Mouse (Mus musculus) ES-Bruce4 (cell line): ENCODE measurements around the gene Lcn2. TPM values are rescaled to one million over a fixed set of nuclear protein-coding genes. Genes with fewer than 3 reads are reported as not detected.

Experiments
- H3K27ac ChIP-seq: 2 replicates; pipeline ENCODE4 v1.5.1; 2012; ENCODE audit warnings: low read length, inconsistent platforms; ENCODE audit not compliant: insufficient read depth
- H3K27me3 ChIP-seq: 2 replicates; pipeline ENCODE4 v1.6.1; 2012; ENCODE audit warnings: mild to moderate bottlenecking, low read length, inconsistent platforms; ENCODE audit not compliant: control insufficient read depth, poor library complexity, insufficient read depth, severe bottlenecking
- H3K36me3 ChIP-seq: 2 replicates; pipeline ENCODE4 v1.6.1; 2012; ENCODE audit warnings: inconsistent platforms, mild to moderate bottlenecking, low read length, moderate library complexity; ENCODE audit not compliant: control insufficient read depth, poor library complexity, insufficient read depth, severe bottlenecking
- H3K4me1 ChIP-seq: one replicate; pipeline ENCODE4 v1.8.1; 2011; ENCODE audit warnings: low read length; ENCODE audit not compliant: control insufficient read depth, insufficient read depth
- H3K4me3 ChIP-seq: 2 replicates; pipeline ENCODE4 v1.5.1; 2011; ENCODE audit warnings: low read depth, mild to moderate bottlenecking, low read length
- H3K9ac ChIP-seq: 2 replicates; pipeline ENCODE4 v1.6.1; 2012; ENCODE audit warnings: low read depth, mild to moderate bottlenecking, inconsistent platforms; ENCODE audit not compliant: poor library complexity, severe bottlenecking
- H3K9me3 ChIP-seq: replicated peaks from 2 replicates; pipeline ENCODE4 v1.6.1; 2012; ENCODE audit warnings: mild to moderate bottlenecking, low read length, inconsistent platforms; ENCODE audit not compliant: control insufficient read depth, poor library complexity, insufficient read depth, severe bottlenecking
- CTCF ChIP-seq: IDR thresholded peaks from one replicate; pipeline ENCODE4 v1.8.1; 2011; ENCODE audit warnings: low read depth, low read length
- EP300 ChIP-seq: IDR thresholded peaks from 2 replicates; pipeline ENCODE4 v1.6.1; 2011; ENCODE audit warnings: low read depth, low read length; ENCODE audit not compliant: insufficient read depth
- POLR2A ChIP-seq: IDR thresholded peaks from one replicate; pipeline ENCODE4 v1.8.1; 2011; ENCODE audit warnings: low read length; ENCODE audit not compliant: insufficient read depth
- polyA plus RNA-seq: library from polyadenylated mRNA; stranded (reverse); fragments of >200 nt; gene quantifications from 2 replicates; pipeline ENCODE4 v1.2.4, GENCODE M21; 2011; ENCODE audit warnings: low read depth; ENCODE audit not compliant: missing spikeins, insufficient read depth, insufficient read length

The Lcn2 gene
- polyA plus RNA-seq, 1 experiment = not detected

GRCm38 (mm10) chr2:32351471-32351961 is 36.5 kb downstream of the Lcn2 start:
- no peak overlapping the region for H3K9ac ChIP-seq
- no peaks in the 10 kb centered on the region for H3K27me3 ChIP-seq
- peaks cover 16% of the 10 kb centered on the region for H3K4me1 ChIP-seq
- H3K27ac ChIP-seq = no peak overlapping the region
- no peaks in the 10 kb centered on the region for H3K36me3 ChIP-seq
- TF ChIP-seq EP300 (no peak), CTCF (no peak), POLR2A (no peak)
- H3K9me3 ChIP-seq = no peaks in the 10 kb centered on the region
- no peak overlapping the region for H3K4me3 ChIP-seq

- Histone ChIP-seq H3K9ac (no peak overlapping the region), H3K4me3 (no peak overlapping the region), H3K27me3 (no peaks in the 10 kb centered on the region), H3K9me3 (no peaks in the 10 kb centered on the region), H3K4me1 (peaks cover 16% of the 10 kb centered on the region), H3K36me3 (no peaks in the 10 kb centered on the region), H3K27ac (no peak overlapping the region)
- TF ChIP-seq CTCF = no peak
- TF ChIP-seq POLR2A = no peak
These were observed 37.5 kb downstream of the Lcn2 start for GRCm38 (mm10) chr2:32350471-32351051.

GRCm38 (mm10) chr2:32349625-32350255 is 38.3 kb downstream of the Lcn2 start:
- Histone ChIP-seq H3K36me3 (no peaks in the 10 kb centered on the region), H3K9ac (no peak overlapping the region)
- no peak for TF ChIP-seq CTCF
- no peak for TF ChIP-seq EP300
- TF ChIP-seq POLR2A = no peak

GRCm38 (mm10) chr2:32348311-32348710 is 39.7 kb downstream of the Lcn2 start:
- H3K36me3 ChIP-seq = no peaks in the 10 kb centered on the region
- H3K27me3 ChIP-seq = no peaks in the 10 kb centered on the region
- peaks cover 16% of the 10 kb centered on the region for H3K4me1 ChIP-seq
- H3K9ac ChIP-seq = no peak overlapping the region
- no peak overlapping the region for H3K27ac ChIP-seq
- TF ChIP-seq CTCF (no peak), EP300 (no peak), POLR2A (no peak)
- no peaks in the 10 kb centered on the region for H3K9me3 ChIP-seq
- H3K4me3 ChIP-seq = no peak overlapping the region; the same call in 1 of the 2 replicates

More at GRCm38 (mm10) chr2:32349625-32350255, 38.3 kb downstream of the Lcn2 start:
- Histone ChIP-seq H3K4me3 (no peak overlapping the region), H3K27me3 (no peaks in the 10 kb centered on the region), H3K9me3 (no peaks in the 10 kb centered on the region), H3K4me1 (peaks cover 16% of the 10 kb centered on the region), H3K27ac (no peak overlapping the region)

- Histone ChIP-seq H3K36me3 (no peaks in the 10 kb centered on the region), H3K27ac (no peak overlapping the region), H3K9me3 (no peaks in the 10 kb centered on the region), H3K4me3 (no peak overlapping the region), H3K4me1 (peaks cover 16% of the 10 kb centered on the region), H3K9ac (no peak overlapping the region), H3K27me3 (no peaks in the 10 kb centered on the region)
- TF ChIP-seq CTCF = no peak
- no peak for TF ChIP-seq POLR2A
- no peak for TF ChIP-seq EP300
These were observed 41.0 kb downstream of the Lcn2 start for GRCm38 (mm10) chr2:32347019-32347418.

GRCm38 (mm10) chr2:32344598-32345321 is 43.3 kb downstream of the Lcn2 start:
- Histone ChIP-seq H3K4me3 (no peak overlapping the region), H3K27me3 (no peaks in the 10 kb centered on the region), H3K9me3 (no peaks in the 10 kb centered on the region), H3K27ac (no peak overlapping the region), H3K9ac (no peak overlapping the region), H3K36me3 (no peaks in the 10 kb centered on the region), H3K4me1 (peaks cover 12% of the 10 kb centered on the region)
- no peak for TF ChIP-seq EP300
- TF ChIP-seq CTCF = no peak
- no peak for TF ChIP-seq POLR2A
